Mouse (Mus musculus) neutrophil, adult 5-6 weeks (primary cell): ENCODE measurements around the gene Slc5a4a. TPM values are rescaled to one million over a fixed set of nuclear protein-coding genes. Genes with fewer than 3 reads are reported as not detected.

Source experiments
- ATAC-seq: fragments of 151-379, 151-347 bp; 2 replicates; pipeline ENCODE4 v1.8.0; 2017; ENCODE audit warnings: mild to moderate bottlenecking, moderate TSS enrichment; ENCODE audit not compliant: insufficient number of reproducible peaks, poor library complexity, low FRiP score, severe bottlenecking; ENCODE audit errors: extremely low read depth
- total RNA-seq: library from RNA; stranded (forward); fragments of 200-1000 nt; gene quantifications from 2 replicates; pipeline ENCODE4 v1.2.3, GENCODE M21; 2017

Slc5a4a gene
- total RNA-seq, 1 experiment from 2014 or later, result not detected

DNA sequence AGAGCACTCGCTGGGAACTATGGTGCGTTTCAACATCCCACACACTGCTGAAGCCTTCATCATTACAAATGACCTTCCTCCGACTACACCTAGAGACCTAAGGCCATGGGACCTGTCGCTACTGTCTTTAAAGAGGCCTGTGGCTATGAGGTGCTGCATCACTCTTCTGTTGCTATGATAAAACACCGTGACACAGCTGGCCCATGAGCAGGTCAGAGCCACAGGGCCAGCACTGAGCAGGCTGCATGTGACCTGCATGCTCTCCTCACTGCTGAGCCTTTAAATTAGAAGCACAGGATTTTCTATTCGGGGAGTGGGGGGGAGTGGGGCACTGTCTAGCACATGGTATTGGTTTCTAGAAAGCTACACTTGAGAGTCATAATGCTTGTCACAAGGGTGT lies 64.9 kb downstream of the Slc5a4a start:
- ATAC-seq, result no peak

- ATAC-seq, result no peak
Measured at GRCm38 (mm10) chr10:76214161-76214560, 66.9 kb downstream of the Slc5a4a start.

DNA sequence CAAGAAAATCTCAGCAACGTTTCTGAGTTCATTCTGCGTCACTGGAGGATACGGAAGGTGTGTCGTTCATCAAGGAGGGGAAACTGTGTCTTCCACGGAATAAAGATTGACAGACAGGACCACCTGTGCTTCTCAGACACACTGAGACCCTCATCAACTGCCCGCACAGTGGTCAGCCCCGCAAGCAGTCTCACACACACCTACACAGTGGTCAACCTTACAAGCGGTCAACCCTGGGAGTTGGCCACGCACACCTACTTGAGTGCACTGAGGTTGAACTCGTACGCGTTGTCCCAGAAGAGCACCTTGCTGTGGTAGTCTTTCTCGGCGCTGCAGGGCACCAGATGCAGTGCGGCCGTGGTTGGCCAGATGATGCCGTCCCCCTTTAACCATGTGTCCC lies 69.8 kb downstream of the Slc5a4a start:
- no peak for ATAC-seq

DNA sequence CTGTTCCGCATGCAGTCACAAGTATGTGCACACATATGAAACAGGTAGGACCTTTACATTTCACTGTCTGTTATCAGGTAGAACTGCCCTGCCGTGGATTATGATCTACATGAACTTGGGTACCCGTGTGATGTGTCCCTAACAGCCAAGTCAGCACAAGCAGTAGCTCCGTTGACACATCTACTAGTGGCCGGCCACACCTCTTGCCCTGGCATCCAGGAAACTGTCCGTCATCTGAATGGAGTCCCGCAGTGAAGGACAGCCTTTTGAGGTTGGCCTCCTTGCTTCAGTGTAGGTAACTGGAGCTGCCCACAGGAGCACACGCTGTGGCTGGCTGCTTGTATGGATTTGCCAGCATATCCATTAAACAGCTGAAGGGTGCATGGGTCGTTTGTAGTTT lies 71.0 kb downstream of the Slc5a4a start:
- ATAC-seq, result no peak

- ATAC-seq, result no peak
Measured at GRCm38 (mm10) chr10:76225944-76226343, 78.7 kb downstream of the Slc5a4a start.

DNA sequence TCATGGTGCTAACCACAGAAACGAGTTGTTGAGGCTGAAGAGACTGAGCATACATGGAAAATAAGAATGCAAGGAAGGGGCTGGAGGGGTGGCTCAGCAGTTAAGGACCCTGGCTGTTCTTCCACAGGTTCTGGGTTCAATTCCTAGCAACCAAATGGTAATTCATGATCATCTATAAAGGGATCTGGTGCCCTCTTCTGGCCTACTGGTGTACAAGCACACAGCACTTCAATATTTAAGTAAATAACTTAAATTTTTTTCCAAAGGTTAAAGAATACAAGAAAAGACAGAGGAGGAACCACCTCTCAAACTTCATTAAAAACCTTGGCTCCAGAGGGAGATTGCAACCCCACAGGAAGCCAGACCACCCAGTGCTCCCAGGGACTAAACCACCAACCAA lies 82.4 kb downstream of the Slc5a4a start:
- ATAC-seq, result no peak

GRCm38 (mm10) chr10:76237341-76238225 lies 90.3 kb downstream of the Slc5a4a start, which contains the start of gene Prmt2:
TSS of gene Prmt2 (minus strand) at chr10:76237865.
- ATAC-seq, result peak; percentile 79

Other genes starting within 250 kb of the Slc5a4a start
- 45.7 and 54.5 TPM in 2 replicates for gene Smarcb1, start 225.8 kb upstream of the Slc5a4a start, total RNA-seq
- gene Chchd10, start 214.3 kb upstream of the Slc5a4a start, total RNA-seq, result 66.8 and 75.6 TPM in 2 replicates
- gene Mmp11, start 211.0 kb upstream of the Slc5a4a start, total RNA-seq, result 1.5 and 2.0 TPM in 2 replicates
- gene Gm867, start 206.8 kb upstream of the Slc5a4a start, total RNA-seq, result 0.81 TPM in 1 of 2 replicates, not detected in the other
- gene Vpreb3, start 204.4 kb upstream of the Slc5a4a start, total RNA-seq, result 76.5 and 79.1 TPM in 2 replicates
- 0.37 and 0.81 TPM in 2 replicates for gene Gm5134, start 192.9 kb upstream of the Slc5a4a start, total RNA-seq
- 6.1 and 10.6 TPM in 2 replicates for gene Zfp280b, start 114.8 kb upstream of the Slc5a4a start, total RNA-seq
- gene Slc5a4b, start 36.5 kb upstream of the Slc5a4a start, total RNA-seq, result not detected in 2 replicates
- 7.4 and 8.6 TPM in 2 replicates for gene Prmt2, start 90.4 kb downstream of the Slc5a4a start, total RNA-seq
- not detected in 2 replicates for gene S100b, start 106.4 kb downstream of the Slc5a4a start, total RNA-seq
- gene Dip2a, start 197.8 kb downstream of the Slc5a4a start, total RNA-seq, result 3.2 and 3.8 TPM in 2 replicates